Mouse (Mus musculus): ENCODE results near the gene Gas2.

DNA sequence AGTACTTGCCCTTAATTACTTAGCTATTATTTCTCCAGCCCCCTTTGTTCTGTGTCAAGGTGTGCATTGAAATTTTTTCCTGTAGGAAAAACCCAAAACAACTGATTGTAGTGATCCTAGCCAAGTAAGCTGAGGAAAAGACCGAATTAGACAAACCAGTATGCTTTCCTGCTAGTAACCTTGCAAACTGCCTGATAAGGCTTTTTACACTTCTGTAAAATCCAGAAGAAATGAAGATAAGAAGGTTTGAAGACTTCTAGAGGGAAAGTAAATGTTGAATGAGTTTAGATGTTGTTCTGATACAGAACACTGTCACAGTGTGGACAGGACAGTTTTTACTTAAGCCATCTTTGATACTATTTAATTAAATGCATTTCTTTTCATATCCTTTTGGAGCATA is 75.5 kb downstream of the Gas2 start:
- TF ChIP-seq EP300 (IDR thresholded peaks at IDR 0.05; ENCODE audit: low read depth) (no peak), CTCF (IDR thresholded peaks at IDR 0.05; ENCODE audit: low read depth) (no peak)
